Comparison of ENCODE assay signal across 8 mouse cellular contexts in genomic region chr6:113166661-113167251, GRCm38 (mm10). TPM values are rescaled to one million over a fixed set of nuclear protein-coding genes. Genes with fewer than 3 reads are reported as not detected.
DNase-seq lines count a peak whose midpoint lies in the region; ATAC-seq and TF ChIP-seq lines count a peak whose summit lies in the region.

No protein-coding gene starts in this region.

- H3K27me3 ChIP-seq in intestine, embryonic 15.5 days (replicated peaks): no peaks in the 10 kb centered on the region
- no peaks in the 10 kb centered on the region for H3K27me3 ChIP-seq in midbrain, postnatal 0 days (ENCODE audit: insufficient read depth, low read length)

- H3K9ac ChIP-seq in intestine, embryonic 15.5 days: no peak overlapping the region
- no peak overlapping the region for H3K9ac ChIP-seq in midbrain, postnatal 0 days (replicated peaks; ENCODE audit: low read length, poor library complexity, severe bottlenecking)

- H3K36me3 ChIP-seq in intestine, embryonic 15.5 days: no peaks in the 10 kb centered on the region
- H3K36me3 ChIP-seq in midbrain, postnatal 0 days (ENCODE audit: insufficient read depth, low read length): peaks cover 13% of the 10 kb centered on the region

- no peaks in the 10 kb centered on the region for H3K9me3 ChIP-seq in intestine, embryonic 15.5 days
- no peaks in the 10 kb centered on the region for H3K9me3 ChIP-seq in midbrain, postnatal 0 days (ENCODE audit: low read length)

- no peak for TF ChIP-seq CTCF in left cerebral cortex, adult 2 months (IDR thresholded peaks at IDR 0.05)
- TF ChIP-seq CTCF in midbrain, postnatal 0 days (IDR thresholded peaks at IDR 0.05): no peak

- 54% methylated on average over 17 of the region's 17 CpGs for WGBS in intestine, embryonic 15.5 days
- whole genome bisulfite sequencing in midbrain, postnatal 0 days: 72% methylated on average over 17 of the region's 17 CpGs

- H3K27ac ChIP-seq in intestine, embryonic 15.5 days: no peak overlapping the region
- peak overlapping the region; percentile 78 for H3K27ac ChIP-seq in left cerebral cortex, adult 2 months
- peak overlapping the region; percentile 12; the same call in 1 of the 2 replicates for H3K27ac ChIP-seq in midbrain, postnatal 0 days (ENCODE audit: low read depth, low read length)

- peak; percentile 78 for ATAC-seq in intestine, embryonic 15.5 days
- 0 out of 2 replicates have a peak, but pooled peaks have one; percentile 25 for ATAC-seq in midbrain, postnatal 0 days (ENCODE audit: low FRiP score)

- 0 out of 2 replicates have a peak overlapping the region, but pooled peaks have one; percentile 28 for H3K4me2 ChIP-seq in intestine, embryonic 15.5 days (replicated peaks)
- no peak overlapping the region for H3K4me2 ChIP-seq in midbrain, postnatal 0 days (ENCODE audit: low read depth, low read length, poor library complexity, severe bottlenecking)

- DNase-seq in embryo, embryonic 11 days: peak; percentile 9
- DNase-seq in embryo, embryonic 9.5 days (ENCODE audit: extremely low spot score): no peak
- peak; percentile 58 to 66 for DNase-seq in cerebellum, adult 18-20 months
- peak; percentile 22 to 36 for DNase-seq in gastrocnemius, adult 8-10 months (ENCODE audit: low spot score in 2 of 2)
- peak; percentile 51 to 69 for DNase-seq in left cerebral cortex, adult 2 months (ENCODE audit: extremely low spot score in 1 of 2, low spot score in 2 of 2)
- peak; percentile 30 for DNase-seq in midbrain, postnatal 0 days (ENCODE audit: low spot score)
- DNase-seq in thymus, postnatal 0 days (ENCODE audit: low spot score): no peak

- H3K4me1 ChIP-seq in intestine, embryonic 15.5 days (replicated peaks): 0 out of 2 replicates have a peak, but pooled peaks cover 8% of the 10 kb centered on the region
- no peaks in the 10 kb centered on the region for H3K4me1 ChIP-seq in midbrain, postnatal 0 days (ENCODE audit: insufficient read depth, low read length)

- intact Hi-C loops in left cerebral cortex, adult 2 months (cut with DNase I): no loop called here

- no peak overlapping the region for H3K4me3 ChIP-seq in intestine, embryonic 15.5 days (replicated peaks)
- peak overlapping the region; percentile 35 for H3K4me3 ChIP-seq in left cerebral cortex, adult 2 months
- H3K4me3 ChIP-seq in midbrain, postnatal 0 days (ENCODE audit: low read depth, low read length): no peak overlapping the region

RNA-seq across cellular contexts. Expression of gene Lhfpl4, which starts 28.4 kb away (rescaled TPM):
- under 1 TPM; 0.34 to 0.46 (median 0.40) TPM for total RNA-seq in gastrocnemius, adult 8-10 months (2022)
- 1.7 and 2.3 TPM in 2 replicates for polyA plus RNA-seq in intestine, embryonic 15.5 days (2015; fragmentation: Nextera tagmentation; extraction: Ambion mirVana)
- total RNA-seq in left cerebral cortex, adult 2 months (2021): 10 to 100 TPM; 81.1 to 83.1 TPM
- total RNA-seq in midbrain, postnatal 0 days (2014; rRNA removed): 81.3 and 92.6 TPM in 2 replicates
- 56.6 and 66.1 TPM in 2 replicates for polyA plus RNA-seq in midbrain, postnatal 0 days (2015; fragmentation: Nextera tagmentation; extraction: Ambion mirVana)
- polyA plus RNA-seq in thymus, postnatal 0 days (2015; fragmentation: Nextera tagmentation; extraction: Ambion mirVana): 0.27 and 0.66 TPM in 2 replicates

Comparison
In these comparisons a context has a peak if more than half of its experiments do, and no peak if none do; other contexts are left out.
1. DNase-seq: peak in embryo, embryonic 11 days (single experiment), cerebellum, adult 18-20 months (2 of 2), gastrocnemius, adult 8-10 months (2 of 2), left cerebral cortex, adult 2 months (2 of 2) and midbrain, postnatal 0 days (single experiment); none in embryo, embryonic 9.5 days (single experiment) and thymus, postnatal 0 days (single experiment).
2. RNA of gene Lhfpl4, which starts 28.4 kb away (total RNA-seq): 81.1 to 83.1 TPM in left cerebral cortex, adult 2 months and 81.3 to 92.6 TPM in midbrain, postnatal 0 days; 0.34 to 0.46 TPM in gastrocnemius, adult 8-10 months; every median in the first group is over 10 times any median in the second.